Comparison of ENCODE assay signal across 15 mouse cellular contexts in genomic region chr11:31703173-31703572, GRCm38 (mm10). TPM values are rescaled to one million over a fixed set of nuclear protein-coding genes. Genes with fewer than 3 reads are reported as not detected.
DNase-seq lines count a peak whose midpoint lies in the region; ATAC-seq and TF ChIP-seq lines count a peak whose summit lies in the region.
"Had no signal": no experiment of that assay in that cellular context is flagged by ENCODE, and none has a peak within 500 bp of the region (broad histone marks: within the 10 kb centered on the region; RNA-seq: fewer than 3 reads in every experiment).

No protein-coding gene starts in this region.

- 79% methylated on average over 8 of the region's 8 CpGs for WGBS in forebrain, postnatal 0 days
- WGBS in forebrain, embryonic 12.5 days: 78% methylated on average over 8 of the region's 8 CpGs
- 60% methylated on average over 8 of the region's 8 CpGs for WGBS in heart, postnatal 0 days
- WGBS in olfactory bulb, adult 2 months: 37% methylated on average over 8 of the region's 8 CpGs

- DNase-seq in forebrain, postnatal 0 days: no peak
- DNase-seq in layer of hippocampus, adult 2 months (ENCODE audit: low spot score in 2 of 2): peak; percentile 46 to 67
- DNase-seq in layer of hippocampus, adult 9-10 months (ENCODE audit: low spot score): no peak
- DNase-seq in heart, postnatal 0 days (ENCODE audit: low spot score): peak; percentile 38
- DNase-seq in Muller cell, postnatal 12 days (ENCODE audit: inconsistent ontology term): no peak
- no peak for DNase-seq in embryo, embryonic 10 days (ENCODE audit: low spot score)
- DNase-seq: adrenal gland, postnatal 25 days; cerebellum, postnatal 36 days had no signal

- ATAC-seq in forebrain, postnatal 0 days: peak; percentile 34
- ATAC-seq in forebrain, embryonic 12.5 days (ENCODE audit: low FRiP score): no peak
- ATAC-seq in heart, postnatal 0 days (ENCODE audit: insufficient read depth, low read depth): no peak
- ATAC-seq: forebrain, embryonic 14.5 days; midbrain, embryonic 13.5 days; Patski had no signal

- no peak overlapping the region for H3K4me3 ChIP-seq in forebrain, postnatal 0 days (ENCODE audit: low read depth, low read length)
- H3K4me3 ChIP-seq in forebrain, embryonic 12.5 days (replicated peaks): no peak overlapping the region
- no peak overlapping the region; the same call in 1 of the 2 replicates for H3K4me3 ChIP-seq in layer of hippocampus, adult 2 months
- H3K4me3 ChIP-seq in heart, postnatal 0 days (ENCODE audit: low read depth, low read length): no peak overlapping the region
- H3K4me3 ChIP-seq in olfactory bulb, adult 2 months (ENCODE audit: insufficient read depth, low read depth, low read length): peak overlapping the region; percentile 18; the same call in 1 of the 2 replicates
- H3K4me3 ChIP-seq: heart, embryonic 15.5 days; midbrain, embryonic 13.5 days had no signal

- TF ChIP-seq CTCF in forebrain, postnatal 0 days (IDR thresholded peaks at IDR 0.05; ENCODE audit: low read depth): no peak
- TF ChIP-seq CTCF in layer of hippocampus, adult 2 months (conservative IDR thresholded peaks at IDR 0.05): no peak
- no peak for TF ChIP-seq CTCF in heart, postnatal 0 days (IDR thresholded peaks at IDR 0.05; ENCODE audit: low read depth)
- TF ChIP-seq CTCF in olfactory bulb, adult 2 months (IDR thresholded peaks at IDR 0.05; ENCODE audit: insufficient read depth, low read depth, low read length): no peak

- H3K9me3 ChIP-seq in forebrain, postnatal 0 days (ENCODE audit: low read length): peaks cover 6% of the 10 kb centered on the region; the same call in 1 of the 2 replicates
- H3K9me3 ChIP-seq in forebrain, embryonic 12.5 days: no peaks in the 10 kb centered on the region
- 0 out of 2 replicates have a peak, but pooled peaks cover 5% of the 10 kb centered on the region for H3K9me3 ChIP-seq in heart, postnatal 0 days (replicated peaks; ENCODE audit: control insufficient read depth, low read length)
- H3K9me3 ChIP-seq: heart, embryonic 15.5 days had no signal

- no peaks in the 10 kb centered on the region for H3K4me1 ChIP-seq in forebrain, postnatal 0 days (ENCODE audit: insufficient read depth)
- H3K4me1 ChIP-seq in forebrain, embryonic 12.5 days: no peaks in the 10 kb centered on the region
- no peaks in the 10 kb centered on the region for H3K4me1 ChIP-seq in heart, postnatal 0 days (ENCODE audit: control insufficient read depth, insufficient read depth)
- H3K4me1 ChIP-seq in olfactory bulb, adult 2 months (ENCODE audit: control insufficient read depth, insufficient read depth, low read length): peaks cover 11% of the 10 kb centered on the region
- H3K4me1 ChIP-seq: heart, embryonic 15.5 days; midbrain, embryonic 13.5 days had no signal

- TF ChIP-seq EP300 in heart, postnatal 0 days (IDR thresholded peaks at IDR 0.05; ENCODE audit: low read depth): no peak

- no peaks in the 10 kb centered on the region for H3K27me3 ChIP-seq in forebrain, postnatal 0 days (ENCODE audit: insufficient read depth, low read length)
- H3K27me3 ChIP-seq in forebrain, embryonic 12.5 days: no peaks in the 10 kb centered on the region
- H3K27me3 ChIP-seq in heart, postnatal 0 days (ENCODE audit: control insufficient read depth, insufficient read depth, low read length): no peaks in the 10 kb centered on the region
- H3K27me3 ChIP-seq: heart, embryonic 15.5 days; midbrain, embryonic 13.5 days; Patski had no signal

- no peak for TF ChIP-seq POLR2A in olfactory bulb, adult 2 months (IDR thresholded peaks at IDR 0.05; ENCODE audit: insufficient read depth, low read depth, low read length)

- no peak overlapping the region for H3K9ac ChIP-seq in forebrain, postnatal 0 days
- no peak overlapping the region for H3K9ac ChIP-seq in forebrain, embryonic 12.5 days
- no peak overlapping the region for H3K9ac ChIP-seq in heart, postnatal 0 days (replicated peaks; ENCODE audit: low read depth, low read length)
- H3K9ac ChIP-seq: heart, embryonic 15.5 days; midbrain, embryonic 13.5 days had no signal

- no peaks in the 10 kb centered on the region for H3K36me3 ChIP-seq in forebrain, postnatal 0 days (ENCODE audit: insufficient read depth)
- H3K36me3 ChIP-seq in forebrain, embryonic 12.5 days (replicated peaks): no peaks in the 10 kb centered on the region
- no peaks in the 10 kb centered on the region for H3K36me3 ChIP-seq in heart, postnatal 0 days (replicated peaks; ENCODE audit: control insufficient read depth, insufficient read depth, low read length)
- H3K36me3 ChIP-seq: heart, embryonic 15.5 days; midbrain, embryonic 13.5 days had no signal

- H3K4me2 ChIP-seq in forebrain, postnatal 0 days (ENCODE audit: low read depth): no peak overlapping the region
- no peak overlapping the region for H3K4me2 ChIP-seq in forebrain, embryonic 12.5 days
- no peak overlapping the region for H3K4me2 ChIP-seq in heart, postnatal 0 days (ENCODE audit: low read depth, low read length)
- H3K4me2 ChIP-seq: heart, embryonic 15.5 days; liver, embryonic 11.5 days; midbrain, embryonic 13.5 days had no signal

- H3K27ac ChIP-seq in forebrain, postnatal 0 days (ENCODE audit: low read depth, low read length): no peak overlapping the region
- H3K27ac ChIP-seq in forebrain, embryonic 12.5 days: no peak overlapping the region
- peak overlapping the region; percentile 80 for H3K27ac ChIP-seq in layer of hippocampus, adult 2 months
- H3K27ac ChIP-seq in heart, postnatal 0 days (ENCODE audit: low read depth): no peak overlapping the region
- peak overlapping the region; percentile 72 for H3K27ac ChIP-seq in olfactory bulb, adult 2 months (ENCODE audit: insufficient read depth, low read depth, low read length)
- H3K27ac ChIP-seq: heart, embryonic 15.5 days; midbrain, embryonic 13.5 days had no signal

RNA-seq across cellular contexts. Expression of gene Bod1, which starts 31.5 kb away (rescaled TPM):
- 123 and 131 TPM in 2 replicates for total RNA-seq in forebrain, postnatal 0 days (2014; rRNA removed)
- 147 and 160 TPM in 2 replicates for polyA plus RNA-seq in forebrain, postnatal 0 days (2015; fragmentation: Nextera tagmentation; extraction: Ambion mirVana)
- 152 and 162 TPM in 2 replicates for polyA plus RNA-seq in forebrain, embryonic 12.5 days (2016; fragmentation: Nextera tagmentation; extraction: Ambion mirVana)
- total RNA-seq in layer of hippocampus, adult 2 months (2021): 100 to 1,000 TPM in 1 of 2 experiments, 10 to 100 TPM in 1; 97.1 to 101 TPM
- total RNA-seq in heart, postnatal 0 days (2014; rRNA removed; ENCODE audit: low replicate concordance): 77.1 and 96.1 TPM in 2 replicates
- polyA plus RNA-seq in heart, postnatal 0 days (2015; fragmentation: Nextera tagmentation; extraction: Ambion mirVana): 65.6 and 69.9 TPM in 2 replicates
- not detected in 2 replicates for polyA plus RNA-seq in olfactory bulb, adult 2 months (2012; ENCODE audit: insufficient read depth, insufficient read length, low replicate concordance, missing spikeins)

Comparison
In these comparisons a context has a peak if more than half of its experiments do, and no peak if none do; other contexts are left out.
1. DNase-seq: peak in layer of hippocampus, adult 2 months (2 of 2) and heart, postnatal 0 days (single experiment); none in forebrain, postnatal 0 days (single experiment), layer of hippocampus, adult 9-10 months (single experiment), Muller cell, postnatal 12 days (single experiment) and embryo, embryonic 10 days (single experiment).
2. H3K27ac ChIP-seq: peak in layer of hippocampus, adult 2 months (single experiment) and olfactory bulb, adult 2 months (single experiment); none in forebrain, postnatal 0 days (single experiment), forebrain, embryonic 12.5 days (single experiment) and heart, postnatal 0 days (single experiment).
3. RNA of gene Bod1, which starts 31.5 kb away (polyA plus RNA-seq): 152 to 162 TPM in forebrain, embryonic 12.5 days, 147 to 160 TPM in forebrain, postnatal 0 days and 65.6 to 69.9 TPM in heart, postnatal 0 days; not detected in olfactory bulb, adult 2 months; every median in the first group is over 10 times any median in the second.